Mouse (Mus musculus) stomach, embryonic 15.5 days (tissue): ENCODE results near the gene Olfr1122. TPM values are rescaled to one million over a fixed set of nuclear protein-coding genes. Genes with fewer than 3 reads are reported as not detected.
"Not testable (repeated sequence)": the region's sequence is repeated elsewhere in the genome, so short reads cannot be mapped to it uniquely, and the experiment has no call there.

ENCODE experiments used
- ATAC-seq: fragments of 200-750 bp; cut with Nextera tagmentation; 2 replicates; pipeline ENCODE4 v1.8.0; 2017; ENCODE audit warnings: low read depth, moderate number of reproducible peaks, moderate TSS enrichment; ENCODE audit not compliant: insufficient read depth, low FRiP score
- H3K27ac ChIP-seq: fragments of 300-500 bp; sonication (generic); 2 replicates; pipeline ENCODE4 v1.5.1; 2015; ENCODE audit warnings: mild to moderate bottlenecking, inconsistent platforms
- H3K27me3 ChIP-seq: fragments of 300-500 bp; sonication (generic); replicated peaks from 2 replicates; pipeline ENCODE4 v1.6.1; 2015; ENCODE audit warnings: inconsistent platforms
- H3K36me3 ChIP-seq: fragments of 300-500 bp; sonication (generic); 2 replicates; pipeline ENCODE4 v1.6.1; 2015; ENCODE audit warnings: inconsistent platforms
- H3K4me1 ChIP-seq: fragments of 300-500 bp; sonication (generic); 2 replicates; pipeline ENCODE4 v1.6.1; 2015; ENCODE audit warnings: inconsistent platforms
- H3K4me2 ChIP-seq: fragments of 300-500 bp; sonication (generic); 2 replicates; pipeline ENCODE4 v1.6.1; 2015; ENCODE audit warnings: mild to moderate bottlenecking, inconsistent platforms
- H3K4me3 ChIP-seq: fragments of 300-500 bp; sonication (generic); replicated peaks from 2 replicates; pipeline ENCODE4 v1.5.1; 2015; ENCODE audit warnings: inconsistent platforms
- H3K9ac ChIP-seq: fragments of 300-500 bp; sonication (generic); 2 replicates; pipeline ENCODE4 v1.6.1; 2015; ENCODE audit warnings: inconsistent platforms
- H3K9me3 ChIP-seq: fragments of 300-500 bp; sonication (generic); 2 replicates; pipeline ENCODE4 v1.6.1; 2016; ENCODE audit warnings: inconsistent platforms
- WGBS: fragments of 180-500 bp; shearing (Covaris S2); methylation state at CpG from one replicate; pipeline ENCODE4 v1.1.7; 2015; 5-methylcytosine and 5-hydroxymethylcytosine counted together
- polyA plus RNA-seq: library from polyadenylated mRNA; unstranded; fragments of >200 nt; fragmentation: Nextera tagmentation; extraction: Ambion mirVana; gene quantifications from 2 replicates; pipeline ENCODE4 v1.2.1, GENCODE M21; 2015

The Olfr1122 gene
- polyA plus RNA-seq: not detected in 2 replicates

GRCm38 (mm10) chr2:87385549-87385948 lies at the start of gene Olfr1122:
Olfr1122 (plus strand) TSS chr2:87385849.
- Histone ChIP-seq H3K9me3 (no peaks in the 10 kb centered on the region), H3K4me3 (no peak within 1 kb of the TSS), H3K27me3 (no peaks in the 10 kb centered on the region), H3K27ac (no peak within 1 kb of the TSS), H3K4me1 (no peaks in the 10 kb centered on the region), H3K9ac (no peak within 1 kb of the TSS), H3K4me2 (no peak within 1 kb of the TSS), H3K36me3 (no peaks in the 10 kb centered on the region)
- no peak for ATAC-seq
- 71% methylated on average over 2 of the region's 2 CpGs for WGBS

GRCm38 (mm10) chr2:87354515-87354914 lies 31.1 kb upstream of the Olfr1122 start, which contains the start of gene Olfr1120:
Olfr1120 (plus strand) TSS chr2:87354815.
- Histone ChIP-seq H3K4me3 (no peak within 1 kb of the TSS), H3K27ac (no peak within 1 kb of the TSS), H3K4me2 (no peak within 1 kb of the TSS), H3K27me3 (no peaks in the 10 kb centered on the region), H3K9ac (no peak within 1 kb of the TSS), H3K9me3 (no peaks in the 10 kb centered on the region), H3K36me3 (no peaks in the 10 kb centered on the region), H3K4me1 (no peaks in the 10 kb centered on the region)
- ATAC-seq: no peak
- 49% methylated on average over 2 of the region's 2 CpGs for WGBS

- H3K9me3 ChIP-seq, H3K27ac ChIP-seq, ATAC-seq, H3K4me2 ChIP-seq, H3K36me3 ChIP-seq, H3K4me1 ChIP-seq, H3K9ac ChIP-seq, H3K27me3 ChIP-seq, H3K4me3 ChIP-seq: not testable (repeated sequence)
- 87% methylated on average over 2 of the region's 2 CpGs for WGBS
Measured at GRCm38 (mm10) chr2:87360121-87360520, 25.5 kb upstream of the Olfr1122 start.

GRCm38 (mm10) chr2:87369595-87369994 lies 16.1 kb upstream of the Olfr1122 start, which contains the start of gene Olfr1121:
Olfr1121 (plus strand) TSS chr2:87369895.
- Histone ChIP-seq H3K9ac (no peak within 1 kb of the TSS), H3K9me3 (no peaks in the 10 kb centered on the region), H3K27me3 (no peaks in the 10 kb centered on the region), H3K27ac (no peak within 1 kb of the TSS), H3K4me3 (no peak within 1 kb of the TSS), H3K36me3 (no peaks in the 10 kb centered on the region), H3K4me2 (no peak within 1 kb of the TSS), H3K4me1 (no peaks in the 10 kb centered on the region)
- WGBS: 30% methylated on average over 1 of the region's 1 CpGs
- no peak for ATAC-seq

- H3K4me1 ChIP-seq: no peaks in the 10 kb centered on the region
- H3K4me2 ChIP-seq: no peak overlapping the region
- H3K4me3 ChIP-seq: no peak overlapping the region
- no peaks in the 10 kb centered on the region for H3K27me3 ChIP-seq
- no peak for ATAC-seq
- H3K9me3 ChIP-seq: no peaks in the 10 kb centered on the region
- no peak overlapping the region for H3K9ac ChIP-seq
- H3K27ac ChIP-seq: no peak overlapping the region
- H3K36me3 ChIP-seq: no peaks in the 10 kb centered on the region
- 89% methylated on average over 4 of the region's 4 CpGs for WGBS
Measured at GRCm38 (mm10) chr2:87371726-87372125, 13.9 kb upstream of the Olfr1122 start.

- no peak for ATAC-seq
- no peak overlapping the region for H3K4me2 ChIP-seq
Measured at GRCm38 (mm10) chr2:87383935-87384334, 1.7 kb upstream of the Olfr1122 start.

GRCm38 (mm10) chr2:87393605-87394004 lies 8.0 kb downstream of the Olfr1122 start:
- not testable (repeated sequence) for H3K9me3 ChIP-seq, H3K4me2 ChIP-seq, H3K4me1 ChIP-seq, H3K9ac ChIP-seq, H3K27ac ChIP-seq, H3K27me3 ChIP-seq, H3K36me3 ChIP-seq, H3K4me3 ChIP-seq, ATAC-seq
- 88% methylated on average over 5 of the region's 5 CpGs for WGBS

More at GRCm38 (mm10) chr2:87383935-87384334, 1.7 kb upstream of the Olfr1122 start:
- H3K4me1 ChIP-seq: no peaks in the 10 kb centered on the region
- 77% methylated on average over 2 of the region's 2 CpGs for WGBS
- H3K9ac ChIP-seq: no peak overlapping the region
- no peaks in the 10 kb centered on the region for H3K36me3 ChIP-seq
- no peak overlapping the region for H3K4me3 ChIP-seq
- no peak overlapping the region for H3K27ac ChIP-seq
- no peaks in the 10 kb centered on the region for H3K9me3 ChIP-seq
- H3K27me3 ChIP-seq: no peaks in the 10 kb centered on the region

GRCm38 (mm10) chr2:87394686-87395085 lies 9.0 kb downstream of the Olfr1122 start:
- not testable (repeated sequence) for H3K4me3 ChIP-seq, H3K9me3 ChIP-seq, ATAC-seq, H3K9ac ChIP-seq, H3K36me3 ChIP-seq, H3K4me1 ChIP-seq, H3K27me3 ChIP-seq, H3K27ac ChIP-seq, H3K4me2 ChIP-seq
- 73% methylated on average over 7 of the region's 7 CpGs for WGBS

- Histone ChIP-seq H3K9me3 (no peaks in the 10 kb centered on the region), H3K9ac (no peak within 1 kb of the TSS), H3K27ac (no peak within 1 kb of the TSS), H3K36me3 (no peaks in the 10 kb centered on the region), H3K4me3 (no peak within 1 kb of the TSS), H3K4me1 (no peaks in the 10 kb centered on the region), H3K27me3 (no peaks in the 10 kb centered on the region), H3K4me2 (no peak within 1 kb of the TSS)
- 76% methylated on average over 1 of the region's 1 CpGs for WGBS
- ATAC-seq: no peak
Measured at GRCm38 (mm10) chr2:87416335-87416734, 30.7 kb downstream of the Olfr1122 start, which contains the start of gene Olfr1123. Olfr1123 (plus strand) TSS chr2:87416635.

GRCm38 (mm10) chr2:87429975-87430374 lies 44.3 kb downstream of the Olfr1122 start, which contains the start of gene Olfr1124:
Olfr1124 (plus strand) TSS chr2:87430275.
- no peak for ATAC-seq
- Histone ChIP-seq H3K4me2 (no peak within 1 kb of the TSS), H3K4me3 (no peak within 1 kb of the TSS), H3K4me1 (no peaks in the 10 kb centered on the region), H3K36me3 (no peaks in the 10 kb centered on the region), H3K27me3 (no peaks in the 10 kb centered on the region), H3K9ac (no peak within 1 kb of the TSS), H3K9me3 (no peaks in the 10 kb centered on the region), H3K27ac (no peak within 1 kb of the TSS)
- 98% methylated on average over 1 of the region's 1 CpGs for WGBS

GRCm38 (mm10) chr2:87437731-87438130 lies 52.1 kb downstream of the Olfr1122 start:
- 87% methylated on average over 16 of the region's 16 CpGs for WGBS
- ATAC-seq: no peak
- no peak overlapping the region for H3K27ac ChIP-seq

More at GRCm38 (mm10) chr2:87437731-87438130, 52.1 kb downstream of the Olfr1122 start:
- no peak overlapping the region for H3K4me3 ChIP-seq
- no peaks in the 10 kb centered on the region for H3K36me3 ChIP-seq
- H3K9me3 ChIP-seq: no peaks in the 10 kb centered on the region
- H3K27me3 ChIP-seq: no peaks in the 10 kb centered on the region
- no peak overlapping the region for H3K9ac ChIP-seq
- H3K4me1 ChIP-seq: no peaks in the 10 kb centered on the region
- H3K4me2 ChIP-seq: no peak overlapping the region
